Mouse (Mus musculus): ENCODE measurements around the gene Ppm1e. TPM values are rescaled to one million over a fixed set of nuclear protein-coding genes. Genes with fewer than 3 reads are reported as not detected.

Ppm1e gene
- total RNA-seq, 1 experiment = 0.54 TPM

- no peak for DNase-seq (ENCODE audit: low read depth, low spot score)
- H3K9ac ChIP-seq (ENCODE audit: insufficient read depth, low read depth, low read length, poor library complexity, severe bottlenecking) = no peak overlapping the region
- in situ Hi-C loops (cut with MboI; ENCODE audit: low sequenced_read_pairs in 2 of 2, unreplicated experiment in 2 of 2) = no loop called here
- no peaks in the 10 kb centered on the region for H3K9me3 ChIP-seq (ENCODE audit: control insufficient read depth, insufficient read depth, low read depth, low read length)
- TF ChIP-seq ZNF384 (IDR thresholded peaks at IDR 0.05; ENCODE audit: low read depth, low read length) (no peak), MAFK (IDR thresholded peaks at IDR 0.05; ENCODE audit: insufficient read depth, low read depth, low read length) (no peak), HCFC1 (IDR thresholded peaks at IDR 0.05; ENCODE audit: borderline replicate concordance, insufficient read depth, low read length) (no peak)
- H3K36me3 ChIP-seq (ENCODE audit: control insufficient read depth, insufficient read depth, low read length, poor library complexity, severe bottlenecking) = peaks cover 7% of the 10 kb centered on the region; the same call in 1 of the 2 replicates
- no peaks in the 10 kb centered on the region for H3K4me1 ChIP-seq (ENCODE audit: control insufficient read depth in 2 of 2, insufficient read depth in 2 of 2, low read length in 2 of 2, poor library complexity in 1 of 2)
- H3K27ac ChIP-seq (ENCODE audit: insufficient read depth, low read depth, low read length, poor library complexity, severe bottlenecking) = no peak overlapping the region
- no peak overlapping the region for H3K4me3 ChIP-seq (ENCODE audit: insufficient read depth in 1 of 2, low read depth in 1 of 2, low read length in 2 of 2, poor library complexity in 1 of 2, severe bottlenecking in 1 of 2)
Observed at GRCm38 (mm10) chr11:87241256-87241655, 117.6 kb downstream of the Ppm1e start.

GRCm38 (mm10) chr11:87240833-87241215 lies 118.0 kb downstream of the Ppm1e start:
- Histone ChIP-seq H3K36me3 (ENCODE audit: control insufficient read depth, insufficient read depth, low read length, poor library complexity, severe bottlenecking) (peaks cover 7% of the 10 kb centered on the region; the same call in 1 of the 2 replicates), H3K27ac (ENCODE audit: insufficient read depth, low read depth, low read length, poor library complexity, severe bottlenecking) (no peak overlapping the region), H3K9ac (ENCODE audit: insufficient read depth, low read depth, low read length, poor library complexity, severe bottlenecking) (no peak overlapping the region), H3K4me1 (ENCODE audit: control insufficient read depth in 2 of 2, insufficient read depth in 2 of 2, low read length in 2 of 2, poor library complexity in 1 of 2) (no peaks in the 10 kb centered on the region), H3K4me3 (ENCODE audit: insufficient read depth in 1 of 2, low read depth in 1 of 2, low read length in 2 of 2, poor library complexity in 1 of 2, severe bottlenecking in 1 of 2) (no peak overlapping the region), H3K9me3 (ENCODE audit: control insufficient read depth, insufficient read depth, low read depth, low read length) (no peaks in the 10 kb centered on the region)
- in situ Hi-C loops (cut with MboI; ENCODE audit: low sequenced_read_pairs in 2 of 2, unreplicated experiment in 2 of 2) = no loop called here
- no peak for DNase-seq (ENCODE audit: low read depth, low spot score)
- TF ChIP-seq CHD2 (IDR thresholded peaks at IDR 0.05; ENCODE audit: low read depth, low read length) (no peak), ZNF384 (IDR thresholded peaks at IDR 0.05; ENCODE audit: low read depth, low read length) (no peak), HCFC1 (IDR thresholded peaks at IDR 0.05; ENCODE audit: borderline replicate concordance, insufficient read depth, low read length) (no peak), MAFK (IDR thresholded peaks at IDR 0.05; ENCODE audit: insufficient read depth, low read depth, low read length) (no peak), ZC3H11A (IDR thresholded peaks at IDR 0.05; ENCODE audit: borderline replicate concordance, low read depth, low read length) (no peak)

- no peak overlapping the region for H3K9ac ChIP-seq (ENCODE audit: insufficient read depth, low read depth, low read length, poor library complexity, severe bottlenecking)
- in situ Hi-C loops (cut with MboI; ENCODE audit: low sequenced_read_pairs in 2 of 2, unreplicated experiment in 2 of 2) = no loop called here
- DNase-seq (ENCODE audit: low read depth, low spot score) = no peak
- H3K9me3 ChIP-seq (ENCODE audit: control insufficient read depth, insufficient read depth, low read depth, low read length) = no peaks in the 10 kb centered on the region
- TF ChIP-seq MAFK (IDR thresholded peaks at IDR 0.05; ENCODE audit: insufficient read depth, low read depth, low read length) = no peak
- no peak overlapping the region for H3K27ac ChIP-seq (ENCODE audit: insufficient read depth, low read depth, low read length, poor library complexity, severe bottlenecking)
- no peaks in the 10 kb centered on the region for H3K4me1 ChIP-seq (ENCODE audit: control insufficient read depth in 2 of 2, insufficient read depth in 2 of 2, low read length in 2 of 2, poor library complexity in 1 of 2)
- no peak overlapping the region for H3K4me3 ChIP-seq (ENCODE audit: insufficient read depth in 1 of 2, low read depth in 1 of 2, low read length in 2 of 2, poor library complexity in 1 of 2, severe bottlenecking in 1 of 2)
- H3K36me3 ChIP-seq (ENCODE audit: control insufficient read depth, insufficient read depth, low read length, poor library complexity, severe bottlenecking) = peaks cover 7% of the 10 kb centered on the region; the same call in 1 of the 2 replicates
Observed at GRCm38 (mm10) chr11:87240141-87240832, 118.5 kb downstream of the Ppm1e start.

GRCm38 (mm10) chr11:87238891-87239530 lies 119.8 kb downstream of the Ppm1e start:
- Histone ChIP-seq H3K36me3 (ENCODE audit: control insufficient read depth, insufficient read depth, low read length, poor library complexity, severe bottlenecking) (peaks cover 9% of the 10 kb centered on the region; the same call in 1 of the 2 replicates), H3K27ac (ENCODE audit: insufficient read depth, low read depth, low read length, poor library complexity, severe bottlenecking) (no peak overlapping the region), H3K9ac (ENCODE audit: insufficient read depth, low read depth, low read length, poor library complexity, severe bottlenecking) (no peak overlapping the region), H3K4me3 (ENCODE audit: insufficient read depth in 1 of 2, low read depth in 1 of 2, low read length in 2 of 2, poor library complexity in 1 of 2, severe bottlenecking in 1 of 2) (no peak overlapping the region), H3K4me1 (ENCODE audit: control insufficient read depth in 2 of 2, insufficient read depth in 2 of 2, low read length in 2 of 2, poor library complexity in 1 of 2) (no peaks in the 10 kb centered on the region), H3K9me3 (ENCODE audit: control insufficient read depth, insufficient read depth, low read depth, low read length) (no peaks in the 10 kb centered on the region)
- in situ Hi-C loops (cut with MboI; ENCODE audit: low sequenced_read_pairs in 2 of 2, unreplicated experiment in 2 of 2) = no loop called here
- DNase-seq (ENCODE audit: low read depth, low spot score) = no peak
- TF ChIP-seq CHD2 (IDR thresholded peaks at IDR 0.05; ENCODE audit: low read depth, low read length) (no peak), ZNF384 (IDR thresholded peaks at IDR 0.05; ENCODE audit: low read depth, low read length) (no peak), MAFK (IDR thresholded peaks at IDR 0.05; ENCODE audit: insufficient read depth, low read depth, low read length) (no peak), HCFC1 (IDR thresholded peaks at IDR 0.05; ENCODE audit: borderline replicate concordance, insufficient read depth, low read length) (no peak), ZC3H11A (IDR thresholded peaks at IDR 0.05; ENCODE audit: borderline replicate concordance, low read depth, low read length) (no peak)

Measured in ES-E14 (cell line).